In genomic region chr9:66465087-66465486, GRCm38 (mm10) we compare ENCODE assay signal across 8 mouse cellular contexts. TPM values are rescaled to one million over a fixed set of nuclear protein-coding genes. Genes with fewer than 3 reads are reported as not detected.
A peak's percentile ranks its signal among the peaks of the same experiment; 100 is the strongest.
DNase-seq lines count a peak whose midpoint lies in the region; ATAC-seq and TF ChIP-seq lines count a peak whose summit lies in the region.

No protein-coding gene starts in this region.

- DNase-seq in forebrain, postnatal 0 days = peak; percentile 62
- no peak for DNase-seq in forebrain, embryonic 11.5 days (ENCODE audit: low spot score)
- no peak for DNase-seq in liver, postnatal 0 days
- no peak for DNase-seq in liver, embryonic 11.5 days (ENCODE audit: low spot score)
- peak; percentile 55 for DNase-seq in ZHBTc4 (ENCODE audit: low read depth, low spot score)
- DNase-seq in splenic B cell, adult 2 months (ENCODE audit: low read depth, low spot score) = peak; percentile 70
- DNase-seq in urinary bladder, postnatal 10 days (ENCODE audit: low spot score) = no peak

- 55% methylated on average over 4 of the region's 4 CpGs for WGBS in forebrain, postnatal 0 days
- WGBS in forebrain, embryonic 11.5 days = 56% methylated on average over 4 of the region's 4 CpGs
- WGBS in liver, postnatal 0 days (ENCODE audit: insufficient replicate concordance) = 57% methylated on average over 4 of the region's 4 CpGs
- 59% methylated on average over 4 of the region's 4 CpGs for WGBS in liver, embryonic 11.5 days

- H3K27me3 ChIP-seq in forebrain, postnatal 0 days (ENCODE audit: insufficient read depth, low read length) = no peaks in the 10 kb centered on the region
- no peaks in the 10 kb centered on the region for H3K27me3 ChIP-seq in forebrain, embryonic 11.5 days (ENCODE audit: control insufficient read depth, insufficient read depth, low read length)
- no peaks in the 10 kb centered on the region for H3K27me3 ChIP-seq in liver, postnatal 0 days (ENCODE audit: insufficient read depth, low read length)
- no peaks in the 10 kb centered on the region for H3K27me3 ChIP-seq in liver, embryonic 11.5 days (replicated peaks; ENCODE audit: control insufficient read depth, insufficient read depth, low read length)
- H3K27me3 ChIP-seq in splenic B cell, adult 2 months (ENCODE audit: control insufficient read depth, insufficient read depth, low read length, poor library complexity, severe bottlenecking) = no peaks in the 10 kb centered on the region

- no peak for TF ChIP-seq EP300 in liver, postnatal 0 days (IDR thresholded peaks at IDR 0.05; ENCODE audit: low read depth)

- no peak overlapping the region for H3K27ac ChIP-seq in forebrain, postnatal 0 days (ENCODE audit: low read depth, low read length)
- H3K27ac ChIP-seq in forebrain, embryonic 11.5 days (ENCODE audit: low read depth, low read length) = no peak overlapping the region
- no peak overlapping the region for H3K27ac ChIP-seq in liver, postnatal 0 days (ENCODE audit: low read depth)
- no peak overlapping the region for H3K27ac ChIP-seq in liver, embryonic 11.5 days (ENCODE audit: low read depth, low read length)

- ATAC-seq in forebrain, postnatal 0 days = peak; percentile 38; the same call in 1 of the 2 replicates
- ATAC-seq in forebrain, embryonic 11.5 days (replicated peaks; ENCODE audit: low FRiP score) = no peak
- no peak for ATAC-seq in liver, postnatal 0 days
- ATAC-seq in liver, embryonic 11.5 days (replicated peaks; ENCODE audit: low FRiP score) = no peak
- ATAC-seq in erythroblast, adult 5-6 weeks (replicated peaks; ENCODE audit: low FRiP score, poor library complexity, severe bottlenecking) = peak; percentile 73

- H3K4me1 ChIP-seq in forebrain, postnatal 0 days (ENCODE audit: insufficient read depth) = no peaks in the 10 kb centered on the region
- no peaks in the 10 kb centered on the region for H3K4me1 ChIP-seq in forebrain, embryonic 11.5 days (replicated peaks; ENCODE audit: control insufficient read depth, insufficient read depth, low read length)
- H3K4me1 ChIP-seq in liver, postnatal 0 days (ENCODE audit: insufficient read depth) = no peaks in the 10 kb centered on the region
- H3K4me1 ChIP-seq in liver, embryonic 11.5 days (replicated peaks; ENCODE audit: control insufficient read depth, insufficient read depth, low read length) = no peaks in the 10 kb centered on the region

- no peak overlapping the region for H3K4me2 ChIP-seq in forebrain, postnatal 0 days (ENCODE audit: low read depth)
- no peak overlapping the region for H3K4me2 ChIP-seq in forebrain, embryonic 11.5 days (ENCODE audit: low read depth, low read length, severe bottlenecking)
- H3K4me2 ChIP-seq in liver, postnatal 0 days (ENCODE audit: low read depth, low read length) = no peak overlapping the region
- no peak overlapping the region for H3K4me2 ChIP-seq in liver, embryonic 11.5 days

- H3K36me3 ChIP-seq in forebrain, postnatal 0 days (ENCODE audit: insufficient read depth) = peaks cover 49% of the 10 kb centered on the region
- H3K36me3 ChIP-seq in forebrain, embryonic 11.5 days (ENCODE audit: control insufficient read depth, insufficient read depth, low read length) = no peaks in the 10 kb centered on the region; the same call in 1 of the 2 replicates
- H3K36me3 ChIP-seq in liver, postnatal 0 days (replicated peaks; ENCODE audit: insufficient read depth, low read length) = peaks cover 74% of the 10 kb centered on the region
- H3K36me3 ChIP-seq in liver, embryonic 11.5 days (ENCODE audit: control insufficient read depth, insufficient read depth, low read length) = peaks cover 23% of the 10 kb centered on the region; the same call in 1 of the 2 replicates
- H3K36me3 ChIP-seq in splenic B cell, adult 2 months (ENCODE audit: control insufficient read depth, insufficient read depth, low read length, poor library complexity, severe bottlenecking) = peaks cover 12% of the 10 kb centered on the region

- no peak overlapping the region for H3K9ac ChIP-seq in forebrain, postnatal 0 days
- no peak overlapping the region for H3K9ac ChIP-seq in forebrain, embryonic 11.5 days (ENCODE audit: low read length)
- no peak overlapping the region for H3K9ac ChIP-seq in liver, postnatal 0 days (replicated peaks)
- no peak overlapping the region for H3K9ac ChIP-seq in liver, embryonic 11.5 days (ENCODE audit: low read depth, low read length)

- no peak overlapping the region for H3K4me3 ChIP-seq in forebrain, postnatal 0 days (ENCODE audit: low read depth, low read length)
- H3K4me3 ChIP-seq in forebrain, embryonic 11.5 days (ENCODE audit: low read depth, low read length) = no peak overlapping the region
- no peak overlapping the region for H3K4me3 ChIP-seq in liver, postnatal 0 days (ENCODE audit: low read depth, low read length)
- no peak overlapping the region for H3K4me3 ChIP-seq in liver, embryonic 11.5 days (ENCODE audit: low read depth, low read length)

- peak; percentile 73 for TF ChIP-seq CTCF in forebrain, postnatal 0 days (IDR thresholded peaks at IDR 0.05; ENCODE audit: low read depth)
- peak; percentile 76 for TF ChIP-seq CTCF in liver, postnatal 0 days (IDR thresholded peaks at IDR 0.05; ENCODE audit: low read depth)

- H3K9me3 ChIP-seq in forebrain, postnatal 0 days (ENCODE audit: low read length) = no peaks in the 10 kb centered on the region
- no peaks in the 10 kb centered on the region for H3K9me3 ChIP-seq in forebrain, embryonic 11.5 days (ENCODE audit: control insufficient read depth, low read length)
- no peaks in the 10 kb centered on the region for H3K9me3 ChIP-seq in liver, postnatal 0 days (ENCODE audit: low read length)
- no peaks in the 10 kb centered on the region for H3K9me3 ChIP-seq in liver, embryonic 11.5 days (ENCODE audit: control insufficient read depth, low read length)

RNA-seq across cellular contexts. Expression of gene Fbxl22, which starts 49.3 kb away (rescaled TPM):
- total RNA-seq in forebrain, postnatal 0 days (2014; rRNA removed) = 0.29 and 0.31 TPM in 2 replicates
- polyA plus RNA-seq in forebrain, postnatal 0 days (2015; fragmentation: Nextera tagmentation; extraction: Ambion mirVana) = 0.29 and 0.48 TPM in 2 replicates
- polyA plus RNA-seq in forebrain, embryonic 11.5 days (2014; fragmentation: Nextera tagmentation; extraction: Ambion mirVana) = 2.5 and 3.0 TPM in 2 replicates
- 0.51 and 0.88 TPM in 2 replicates for polyA plus RNA-seq in liver, postnatal 0 days (2015; fragmentation: Nextera tagmentation; extraction: Ambion mirVana)
- polyA plus RNA-seq in liver, embryonic 11.5 days (2014; fragmentation: Nextera tagmentation; extraction: Ambion mirVana) = 1.3 and 1.5 TPM in 2 replicates
- total RNA-seq in erythroblast, adult 5-6 weeks (2015; ENCODE audit: low replicate concordance) = not detected in 2 replicates
- total RNA-seq in erythroblast, adult 5-6 weeks (2017; ENCODE audit: low replicate concordance) = 0.26 and 1.8 TPM in 2 replicates

Comparison
In these comparisons a context has a peak if more than half of its experiments do, and no peak if none do; other contexts are left out.
1. ATAC-seq: peak in forebrain, postnatal 0 days (single experiment) and erythroblast, adult 5-6 weeks (single experiment); none in forebrain, embryonic 11.5 days (single experiment), liver, postnatal 0 days (single experiment) and liver, embryonic 11.5 days (single experiment).
2. DNase-seq: peak in forebrain, postnatal 0 days (single experiment), ZHBTc4 (single experiment) and splenic B cell, adult 2 months (single experiment); none in forebrain, embryonic 11.5 days (single experiment), liver, postnatal 0 days (single experiment), liver, embryonic 11.5 days (single experiment) and urinary bladder, postnatal 10 days (single experiment).